Mouse (Mus musculus) kidney, adult 2 months (tissue): ENCODE measurements at regions not wholly inside any gene's neighbourhood (a gene's known extent, or its start where the extent isn't known, plus 50 kb on each side); places are given as distances from the start of the nearest gene placed in this dataset.

Source experiments
- DNase-seq: peaks from one replicate; pipeline ENCODE4 v3.0.0; 2021
- H3K27ac ChIP-seq: fragments of 200-500 bp; 2 replicates; pipeline ENCODE4 v1.5.1; 2012; ENCODE audit warnings: low read depth, low read length, control low read depth, inconsistent platforms; ENCODE audit not compliant: insufficient read depth
- H3K27me3 ChIP-seq: fragments of 200-500 bp; replicated peaks from 2 replicates; pipeline ENCODE4 v1.6.1; 2012; ENCODE audit warnings: mild to moderate bottlenecking, moderate library complexity, low read length, inconsistent platforms; ENCODE audit not compliant: control insufficient read depth, insufficient read depth
- H3K36me3 ChIP-seq: fragments of 200-500 bp; 2 replicates; pipeline ENCODE4 v1.6.1; 2012; ENCODE audit warnings: mild to moderate bottlenecking, moderate library complexity, low read length, inconsistent platforms; ENCODE audit not compliant: control insufficient read depth, insufficient read depth
- H3K4me1 ChIP-seq: fragments of 200-500 bp; 2 replicates; pipeline ENCODE4 v1.6.1; 2011; ENCODE audit warnings: low read length; ENCODE audit not compliant: control insufficient read depth, insufficient read depth
- H3K4me3 ChIP-seq: fragments of 200-500 bp; 2 replicates; pipeline ENCODE4 v1.5.1; 2011; ENCODE audit warnings: mild to moderate bottlenecking, low read depth, low read length, control low read depth; ENCODE audit not compliant: insufficient read depth
- CTCF ChIP-seq: fragments of 200-500 bp; conservative IDR thresholded peaks from 2 replicates; pipeline ENCODE4 v1.5.1; 2011; ENCODE audit warnings: low read depth, mild to moderate bottlenecking, control low read depth, low read length, moderate library complexity, mixed read lengths; ENCODE audit not compliant: insufficient read depth, insufficient read length
- POLR2A ChIP-seq: fragments of 200-500 bp; IDR thresholded peaks from one replicate; pipeline ENCODE4 v1.6.1; 2011; ENCODE audit warnings: low read depth, low read length, control low read depth
- WGBS: fragments of 180-500 bp; shearing (Covaris S2); methylation state at CpG from one replicate; pipeline ENCODE4 v1.1.7; 2018; 5-methylcytosine and 5-hydroxymethylcytosine counted together

GRCm38 (mm10) chr15:70920138-70920537 lies 2914.2 kb upstream of the Gm6569 start:
- H3K36me3 ChIP-seq, result no peaks in the 10 kb centered on the region
- no peaks in the 10 kb centered on the region for H3K27me3 ChIP-seq
- no peak for DNase-seq
- H3K27ac ChIP-seq, result no peak overlapping the region
- no peak for TF ChIP-seq CTCF
- TF ChIP-seq POLR2A, result no peak
- H3K4me1 ChIP-seq, result no peaks in the 10 kb centered on the region
- H3K4me3 ChIP-seq, result no peak overlapping the region

GRCm38 (mm10) chr15:70920862-70921261 lies 2913.5 kb upstream of the Gm6569 start:
- 0 out of 2 replicates have a peak, but pooled peaks have one; percentile 7 for TF ChIP-seq CTCF
- TF ChIP-seq POLR2A, result no peak
- no peak overlapping the region for H3K4me3 ChIP-seq
- no peaks in the 10 kb centered on the region for H3K36me3 ChIP-seq
- DNase-seq, result peak; percentile 33
- no peak overlapping the region for H3K27ac ChIP-seq
- H3K4me1 ChIP-seq, result no peaks in the 10 kb centered on the region
- H3K27me3 ChIP-seq, result no peaks in the 10 kb centered on the region
- 40% methylated on average over 2 of the region's 2 CpGs for WGBS
